Mouse (Mus musculus): Measurements from ENCODE around the gene Stub1.
A peak's percentile ranks its signal among the peaks of the same experiment; 100 is the strongest.
"Not testable (repeated sequence)": the region's sequence is repeated elsewhere in the genome, so short reads cannot be mapped to it uniquely, and the experiment has no call there.

The Stub1 gene

DNA sequence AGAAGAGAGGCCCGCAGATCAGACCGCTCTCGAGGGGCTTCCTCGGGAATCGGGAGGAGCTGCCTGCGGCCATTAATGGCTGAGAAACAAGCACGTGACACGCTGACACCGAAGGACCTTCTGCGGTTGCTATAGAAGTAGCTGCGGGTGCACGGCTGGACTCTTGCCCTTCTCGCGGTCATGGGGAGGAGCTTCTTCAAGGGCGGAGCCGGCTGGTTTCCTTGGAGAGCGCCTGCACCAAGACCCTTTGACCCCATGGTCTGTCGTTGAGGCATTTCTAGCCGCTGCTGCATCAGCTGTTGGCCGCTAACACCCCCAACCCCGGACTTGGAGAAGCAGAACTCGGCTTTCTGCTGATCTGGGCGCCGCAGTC lies at the start of gene Stub1:
TSS of gene Stub1 (minus strand) at position 114 of the 373 bp plus-strand sequence.
- DNase-seq (ENCODE audit: low spot score in 2 of 2), result peak; percentile 79 to 83

GRCm38 (mm10) chr17:25882306-25882705 lies 49.1 kb upstream of the Stub1 start:
- DNase-seq (ENCODE audit: low spot score in 2 of 2), result no peak

GRCm38 (mm10) chr17:25881691-25882090 lies 48.5 kb upstream of the Stub1 start:
- DNase-seq (ENCODE audit: low spot score in 2 of 2), result no peak

DNA sequence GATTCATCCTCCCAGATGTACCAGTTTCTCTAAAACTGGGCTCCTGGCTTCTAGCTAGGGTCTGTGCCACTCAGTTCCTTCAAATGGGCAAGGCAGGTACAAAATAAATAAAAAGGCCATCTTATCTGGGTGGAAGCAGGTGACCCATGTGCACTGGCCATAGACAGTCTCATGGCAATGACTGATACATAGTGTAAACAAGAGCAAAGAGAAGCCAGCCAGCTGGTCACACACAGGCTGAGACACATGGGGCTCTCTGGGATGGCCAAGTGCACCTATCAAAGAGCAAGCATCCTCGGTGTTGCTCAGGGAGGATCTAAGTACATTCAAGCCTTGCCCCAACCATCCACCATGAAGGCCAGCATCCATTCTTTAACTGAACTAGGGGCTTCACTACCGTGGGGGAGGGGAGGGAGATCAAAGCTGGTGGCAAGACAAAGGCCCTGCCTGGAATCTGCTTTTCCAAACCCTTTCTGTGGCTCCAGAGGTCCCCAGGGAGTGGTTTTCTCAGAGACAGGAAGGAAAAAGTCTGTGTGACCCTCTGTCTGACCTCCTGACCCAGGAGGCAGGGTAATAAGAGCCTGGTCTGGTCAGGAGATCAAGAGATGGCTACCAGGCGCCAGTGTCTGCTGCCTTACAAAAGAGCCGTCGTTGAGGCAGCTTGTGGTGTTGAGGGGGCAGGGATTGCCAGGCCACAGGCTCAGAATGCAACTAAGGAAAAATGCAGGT lies 47.9 kb upstream of the Stub1 start:
- DNase-seq (ENCODE audit: low spot score in 2 of 2), result no peak

DNA sequence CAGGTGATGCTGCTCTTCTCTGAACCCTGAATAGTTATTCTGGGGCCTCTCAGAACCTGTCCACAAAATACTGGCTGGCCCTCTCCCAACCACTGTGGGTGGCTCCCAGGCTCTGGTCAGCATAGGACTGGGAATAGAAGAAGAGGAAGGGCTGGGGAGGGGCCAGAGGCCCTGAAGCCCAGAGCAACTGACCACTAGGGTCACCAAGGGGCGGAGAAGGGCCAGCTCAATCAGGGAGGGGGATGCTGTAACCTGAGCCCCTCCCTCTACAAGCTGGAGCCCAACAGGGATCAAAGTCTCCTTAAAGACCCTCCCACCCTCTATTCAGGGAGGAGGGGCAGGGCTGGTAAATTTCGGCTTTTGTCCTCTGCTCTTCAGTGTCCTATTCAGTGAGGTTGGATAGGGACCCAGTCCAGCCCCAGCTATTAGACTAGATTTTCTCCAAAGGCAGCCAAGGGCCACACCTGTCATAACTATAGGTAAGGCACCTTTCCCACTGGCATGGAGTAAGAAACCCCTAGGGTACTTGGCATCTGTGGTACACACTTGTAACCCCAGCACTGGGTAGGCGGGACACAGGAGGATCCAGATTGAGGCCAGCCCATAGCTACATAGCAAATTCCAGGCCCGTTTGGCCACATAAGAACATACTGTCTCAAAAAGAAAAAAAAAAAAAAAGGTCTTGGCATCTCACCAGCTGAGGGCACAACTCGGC lies 47.1 kb upstream of the Stub1 start, which contains the start of gene Wfikkn1:
TSS of gene Wfikkn1 (minus strand) at position 663 of the 715 bp plus-strand sequence.
- no peak for DNase-seq (ENCODE audit: low spot score in 2 of 2)

- no peak for DNase-seq (ENCODE audit: low spot score in 2 of 2)
These were observed 46.5 kb upstream of the Stub1 start for GRCm38 (mm10) chr17:25879750-25880149.

- peak; percentile 58 to 62 for DNase-seq (ENCODE audit: low spot score in 2 of 2)
These were observed 46.1 kb upstream of the Stub1 start for GRCm38 (mm10) chr17:25879261-25879660.

- DNase-seq (ENCODE audit: low spot score in 2 of 2), result no peak
These were observed 45.5 kb upstream of the Stub1 start for GRCm38 (mm10) chr17:25878611-25879180.

DNA sequence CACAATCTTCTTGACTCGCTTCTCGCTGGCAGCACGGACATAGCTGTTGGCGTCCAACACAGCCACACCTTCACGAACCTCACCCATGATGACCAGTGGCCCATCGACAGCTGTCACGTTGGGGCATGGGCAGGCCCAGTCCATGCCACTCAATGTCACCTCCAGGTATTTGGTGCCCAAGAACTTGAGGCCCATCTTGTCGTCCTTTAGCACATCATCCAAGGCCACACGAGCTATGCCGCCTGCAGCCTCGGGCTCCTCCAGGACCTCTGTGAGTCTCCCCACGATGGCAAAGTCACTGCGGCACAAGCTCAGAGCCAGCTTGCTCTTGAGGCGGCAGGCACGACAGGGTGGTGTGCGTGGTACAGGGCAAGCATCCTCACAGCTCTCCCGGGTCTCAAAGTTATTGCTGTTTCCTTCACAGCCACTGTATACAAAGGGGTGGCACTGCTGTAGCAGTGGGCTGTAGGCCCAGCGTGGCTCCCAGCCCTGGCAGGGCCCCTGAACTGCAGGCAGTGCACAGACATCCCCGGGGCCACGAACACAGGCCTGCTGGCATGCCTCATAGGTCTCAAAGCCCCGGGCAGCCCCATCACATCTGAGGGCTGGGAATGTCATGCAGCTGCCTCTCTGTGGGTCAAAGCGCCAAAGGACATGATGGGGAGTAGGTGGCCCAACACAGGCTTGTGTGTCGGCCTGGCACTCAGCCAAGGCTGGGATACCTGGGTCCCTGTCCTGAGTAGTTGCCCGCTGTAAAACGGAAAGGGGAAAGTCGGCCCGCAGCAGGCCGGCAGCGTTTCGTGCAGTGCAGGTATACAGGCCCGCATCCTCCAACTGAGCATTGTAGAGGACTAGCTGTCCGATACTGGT lies 44.8 kb upstream of the Stub1 start:
- no peak for DNase-seq (ENCODE audit: low spot score in 2 of 2)

DNA sequence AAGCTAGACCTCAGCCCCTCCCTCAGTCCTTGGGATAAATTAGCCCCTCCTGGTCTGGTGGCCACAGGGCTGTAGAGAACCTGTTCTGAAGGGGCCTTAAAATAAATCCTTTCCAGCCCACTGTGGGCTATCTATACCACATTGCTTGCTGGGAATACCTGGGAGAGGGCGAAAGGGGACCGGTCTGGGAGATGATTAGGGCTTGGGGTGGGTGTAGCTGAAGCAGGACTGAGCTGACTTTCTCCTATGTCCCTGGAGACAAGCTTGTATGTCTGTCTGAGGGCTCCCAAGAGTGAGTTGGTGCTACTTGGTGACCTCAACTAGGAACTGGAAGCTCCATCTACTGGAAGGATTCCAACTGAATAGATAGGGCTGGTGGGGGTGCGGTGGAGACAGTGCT lies 43.8 kb upstream of the Stub1 start:
- no peak for DNase-seq (ENCODE audit: low spot score in 2 of 2)

DNA sequence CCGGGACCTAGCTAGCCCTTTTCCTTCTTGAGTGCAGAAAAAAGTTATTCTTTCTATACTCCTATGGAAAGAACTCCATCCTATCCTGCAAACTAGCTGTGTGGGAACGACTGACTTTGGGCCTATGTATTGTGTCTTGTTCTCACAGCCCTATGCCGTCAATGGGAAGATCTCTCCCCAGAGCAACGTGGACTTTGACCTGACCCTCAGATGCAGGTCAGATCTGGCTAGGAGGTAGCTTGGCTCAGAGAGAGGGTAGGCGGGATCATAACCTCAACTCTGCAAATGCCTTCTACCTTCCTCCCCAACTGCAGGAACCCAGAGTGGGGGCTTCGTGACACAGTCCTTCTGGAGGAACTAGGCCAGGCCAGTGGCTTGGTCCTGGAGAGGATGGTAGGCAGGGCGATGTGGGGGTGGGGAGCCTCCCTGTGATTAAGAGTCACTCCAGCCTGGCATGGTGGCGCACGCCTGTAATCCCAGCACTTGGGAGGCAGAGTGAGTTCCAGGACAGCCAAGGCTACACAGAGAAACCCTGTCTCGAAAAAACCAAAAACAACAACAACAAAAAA lies 43.2 kb upstream of the Stub1 start:
- no peak for DNase-seq (ENCODE audit: low spot score in 2 of 2)

DNA sequence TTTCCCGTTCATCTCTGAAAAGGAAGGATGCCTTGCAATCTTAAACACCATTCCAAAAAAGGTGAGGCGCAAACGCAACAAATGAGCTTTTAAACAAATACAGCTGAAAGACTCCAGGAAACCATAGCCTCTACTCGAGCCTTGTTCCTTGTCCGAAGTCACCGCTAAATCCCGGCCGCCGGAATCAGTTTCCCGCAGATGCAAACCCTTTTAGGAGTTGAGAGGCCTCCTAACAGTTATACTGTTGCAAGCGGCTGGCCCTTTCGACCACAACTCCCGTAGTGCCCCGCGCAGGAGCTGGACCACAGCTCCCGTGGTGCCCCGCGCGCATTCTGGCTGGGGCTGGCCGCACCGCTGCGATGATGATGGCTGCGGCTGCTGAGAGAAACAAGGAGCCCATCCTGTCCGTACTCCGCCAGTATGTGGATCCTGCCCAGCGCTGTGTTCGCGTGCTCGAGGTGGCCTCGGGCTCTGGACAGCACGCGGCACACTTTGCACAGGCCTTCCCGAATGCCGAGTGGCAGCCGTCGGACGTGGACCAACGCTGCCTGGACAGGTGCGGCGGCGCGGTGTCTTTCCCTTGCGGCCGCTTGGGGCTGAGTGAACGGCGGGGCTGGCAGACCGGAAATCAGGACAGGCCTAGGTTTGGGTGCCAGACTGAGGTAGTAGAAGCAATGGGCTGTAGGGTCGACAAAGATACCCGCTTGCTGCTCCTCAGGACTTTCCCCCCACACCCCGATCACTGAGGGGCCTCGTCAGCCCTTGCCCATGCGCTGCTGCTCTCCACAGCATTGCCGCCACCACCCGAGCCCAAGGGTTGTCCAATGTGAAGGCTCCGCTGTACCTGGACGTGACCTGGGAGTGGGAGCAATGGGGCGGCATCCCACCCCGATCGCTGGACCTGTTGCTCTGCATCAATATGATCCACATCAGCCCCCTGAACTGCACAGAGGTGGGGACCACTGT lies 42.2 kb upstream of the Stub1 start:
- peak; percentile 92 to 93 for DNase-seq (ENCODE audit: low spot score in 2 of 2)

- peak; percentile 100 for DNase-seq (ENCODE audit: low spot score in 2 of 2)
These were observed 41.5 kb upstream of the Stub1 start, which contains the start of gene Mettl26 for GRCm38 (mm10) chr17:25874721-25875170. Mettl26 (plus strand) TSS chr17:25875074.

DNA sequence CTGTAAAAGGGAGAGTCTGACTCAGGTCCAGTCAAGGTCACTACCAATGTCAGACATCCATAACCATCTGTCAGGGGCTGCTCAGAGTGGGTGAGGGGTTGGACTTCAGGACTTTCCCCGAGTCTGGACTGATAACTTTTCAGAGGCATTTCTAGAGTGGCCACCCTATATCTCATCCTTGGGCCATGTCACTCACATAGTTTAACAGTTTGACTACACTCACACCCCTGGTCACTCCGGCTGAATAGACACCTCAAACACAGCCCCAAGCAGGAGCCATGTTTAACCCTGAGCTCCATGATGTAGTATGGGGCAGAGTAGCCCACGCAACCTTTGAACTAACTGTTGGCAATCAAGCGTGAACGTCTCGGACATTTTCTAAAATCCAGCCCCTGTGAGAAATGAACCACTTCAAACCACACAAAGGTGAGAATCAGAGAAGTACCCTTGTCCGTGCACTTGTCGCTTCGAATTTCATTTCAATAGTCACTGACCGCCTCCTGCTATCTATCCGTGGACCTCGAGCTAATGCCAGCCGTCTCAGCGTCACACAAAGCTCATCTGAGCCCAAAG lies 41.0 kb upstream of the Stub1 start:
- DNase-seq (ENCODE audit: low spot score in 2 of 2), result no peak

DNA sequence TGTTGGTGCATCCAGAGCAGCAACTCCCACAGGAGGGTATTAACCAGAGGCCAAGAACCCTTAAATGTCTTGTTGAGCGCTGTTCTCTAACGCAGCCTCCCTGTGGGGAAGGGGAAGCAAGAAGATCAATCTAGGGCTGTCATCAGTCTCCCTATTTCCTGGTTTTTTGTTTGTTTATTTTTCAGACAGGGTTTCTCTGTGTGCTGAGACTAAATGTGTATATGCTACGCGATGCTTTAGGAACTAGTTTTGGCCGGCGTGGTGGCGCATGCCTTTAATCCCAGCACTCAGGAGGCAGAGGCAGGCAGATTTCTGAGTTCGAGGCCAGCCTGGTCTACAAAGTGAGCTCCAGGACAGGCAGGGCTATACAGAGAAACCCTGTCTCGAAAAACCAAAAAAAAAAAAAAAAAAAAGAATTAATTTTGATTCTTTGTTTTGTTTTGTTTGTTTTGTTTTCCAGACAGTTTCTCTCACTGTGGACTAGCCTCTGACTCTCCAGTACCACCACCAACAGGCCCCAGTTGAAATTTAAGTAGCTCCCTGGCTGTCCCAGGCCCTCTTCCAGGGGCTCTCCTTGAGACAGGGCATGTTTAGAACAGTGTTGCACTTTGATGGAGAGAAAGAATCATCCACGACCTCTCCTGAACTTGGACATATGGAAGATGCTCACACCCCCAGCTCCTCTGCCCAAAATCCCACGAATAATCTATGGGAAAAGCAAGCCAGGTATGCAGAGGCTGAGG lies 40.4 kb upstream of the Stub1 start:
- DNase-seq (ENCODE audit: low spot score in 2 of 2), result no peak

GRCm38 (mm10) chr17:25872676-25873075 lies 39.5 kb upstream of the Stub1 start:
- DNase-seq (ENCODE audit: low spot score in 2 of 2), result no peak

- not testable (repeated sequence) for DNase-seq (ENCODE audit: low spot score in 2 of 2)
These were observed 38.4 kb upstream of the Stub1 start for GRCm38 (mm10) chr17:25871566-25871965.

- no peak for DNase-seq (ENCODE audit: low spot score in 2 of 2)
These were observed 36.8 kb upstream of the Stub1 start for GRCm38 (mm10) chr17:25869954-25870353.

- no peak for DNase-seq (ENCODE audit: low spot score in 2 of 2)
These were observed 36.3 kb upstream of the Stub1 start for GRCm38 (mm10) chr17:25869498-25869897.

All from right cerebral cortex, adult 2 months (tissue).